Mouse (Mus musculus): ENCODE data around the gene Ajap1. TPM values are rescaled to one million over a fixed set of nuclear protein-coding genes. Genes with fewer than 3 reads are reported as not detected.

The Ajap1 gene
- polyA plus RNA-seq, 1 experiment from 2014 or later = not detected

GRCm38 (mm10) chr4:153481361-153482234 is 1.0 kb downstream of the Ajap1 start:
- DNase-seq (no peak), ATAC-seq (no peak)
- no peak overlapping the region for H3K9ac ChIP-seq (replicated peaks)
- no peaks in the 10 kb centered on the region for H3K9me3 ChIP-seq (ENCODE audit: low read length)
- peaks cover 47% of the 10 kb centered on the region for H3K27me3 ChIP-seq (ENCODE audit: insufficient read depth, low read length)
- TF ChIP-seq CTCF (IDR thresholded peaks at IDR 0.05; ENCODE audit: low read depth) (no peak), EP300 (IDR thresholded peaks at IDR 0.05; ENCODE audit: low read depth) (no peak)
- WGBS (ENCODE audit: insufficient replicate concordance) = 2% methylated on average over 48 of the region's 71 CpGs
- H3K36me3 ChIP-seq (replicated peaks; ENCODE audit: insufficient read depth, low read length) = no peaks in the 10 kb centered on the region
- H3K4me3 ChIP-seq (ENCODE audit: low read depth, low read length) = no peak overlapping the region
- no peaks in the 10 kb centered on the region for H3K4me1 ChIP-seq (ENCODE audit: insufficient read depth)
- H3K27ac ChIP-seq (ENCODE audit: low read depth) = no peak overlapping the region
- no peak overlapping the region for H3K4me2 ChIP-seq (ENCODE audit: low read depth, low read length)

DNA sequence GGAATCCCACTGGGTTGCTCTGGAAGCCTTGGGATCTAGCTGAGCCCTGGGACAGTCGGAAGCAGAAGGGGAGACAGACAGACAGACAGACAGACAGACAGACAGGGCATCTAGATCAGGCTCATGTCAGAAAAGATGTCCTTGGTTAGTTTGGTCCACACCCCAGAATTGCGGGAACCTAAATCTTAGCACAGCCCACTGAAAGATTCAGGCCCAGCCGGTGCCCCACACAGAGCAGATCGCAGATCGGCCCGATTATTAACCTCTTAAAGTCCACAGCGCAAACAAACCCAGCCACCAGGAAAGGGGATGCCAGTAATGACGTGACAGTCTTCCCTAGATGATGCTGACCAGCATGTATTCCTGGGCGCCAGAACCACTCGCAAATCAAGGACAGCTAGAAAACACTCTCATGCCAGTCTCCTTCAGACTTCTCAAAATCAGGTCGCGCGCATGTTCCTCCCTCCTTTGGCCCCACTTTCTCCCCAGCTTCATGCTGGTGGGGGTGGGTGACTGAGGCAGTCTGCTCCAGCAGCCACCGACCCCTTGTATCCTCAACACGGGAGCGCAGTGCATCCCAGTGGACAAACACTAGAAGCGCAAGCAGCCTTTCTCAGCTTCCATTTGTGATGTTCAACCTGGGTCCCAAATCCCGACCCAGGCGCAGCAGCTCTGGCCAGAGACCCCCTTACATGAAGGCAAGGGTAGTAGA is 1.9 kb downstream of the Ajap1 start:
- TF ChIP-seq EP300 (IDR thresholded peaks at IDR 0.05; ENCODE audit: low read depth) (no peak), CTCF (IDR thresholded peaks at IDR 0.05; ENCODE audit: low read depth) (peak; percentile 33; the same call in 1 of the 2 replicates)
- H3K27ac ChIP-seq (ENCODE audit: low read depth) = no peak overlapping the region
- H3K9me3 ChIP-seq (ENCODE audit: low read length) = no peaks in the 10 kb centered on the region
- DNase-seq (no peak), ATAC-seq (no peak)
- WGBS (ENCODE audit: insufficient replicate concordance) = 7% methylated on average over 19 of the region's 19 CpGs
- no peak overlapping the region for H3K4me2 ChIP-seq (ENCODE audit: low read depth, low read length)
- no peak overlapping the region for H3K4me3 ChIP-seq (ENCODE audit: low read depth, low read length)
- H3K36me3 ChIP-seq (replicated peaks; ENCODE audit: insufficient read depth, low read length) = no peaks in the 10 kb centered on the region
- no peaks in the 10 kb centered on the region for H3K4me1 ChIP-seq (ENCODE audit: insufficient read depth)
- H3K9ac ChIP-seq (replicated peaks) = no peak overlapping the region
- H3K27me3 ChIP-seq (ENCODE audit: insufficient read depth, low read length) = peaks cover 47% of the 10 kb centered on the region

DNA sequence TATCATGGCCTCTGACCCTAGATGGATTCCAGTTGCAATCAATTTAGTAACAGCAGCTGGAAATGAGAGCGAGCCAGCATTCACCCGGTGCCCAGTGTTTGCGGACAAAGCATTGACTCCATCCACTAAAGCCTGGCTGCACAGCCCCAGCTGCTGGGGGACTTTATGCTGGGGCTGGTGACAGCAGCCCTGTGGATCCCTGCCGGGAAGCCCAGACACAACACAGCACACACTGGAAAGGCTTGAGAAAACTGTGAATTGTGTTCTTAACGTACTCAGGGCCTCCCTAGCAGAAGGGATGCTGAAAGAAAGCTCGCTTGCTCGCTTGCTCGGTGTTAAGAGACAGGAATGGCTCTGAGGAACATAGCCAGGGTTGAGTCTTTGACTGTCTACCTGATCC is 3.5 kb downstream of the Ajap1 start:
- H3K4me3 ChIP-seq (ENCODE audit: low read depth, low read length) = no peak overlapping the region
- no peaks in the 10 kb centered on the region for H3K4me1 ChIP-seq (ENCODE audit: insufficient read depth)
- no peak for DNase-seq
- no peaks in the 10 kb centered on the region for H3K36me3 ChIP-seq (replicated peaks; ENCODE audit: insufficient read depth, low read length)
- TF ChIP-seq CTCF (IDR thresholded peaks at IDR 0.05; ENCODE audit: low read depth) = no peak
- no peak for TF ChIP-seq EP300 (IDR thresholded peaks at IDR 0.05; ENCODE audit: low read depth)
- ATAC-seq = no peak
- H3K9ac ChIP-seq (replicated peaks) = no peak overlapping the region
- no peak overlapping the region for H3K4me2 ChIP-seq (ENCODE audit: low read depth, low read length)
- WGBS (ENCODE audit: insufficient replicate concordance) = 36% methylated on average over 8 of the region's 8 CpGs
- no peaks in the 10 kb centered on the region for H3K9me3 ChIP-seq (ENCODE audit: low read length)
- peaks cover 41% of the 10 kb centered on the region for H3K27me3 ChIP-seq (ENCODE audit: insufficient read depth, low read length)
- no peak overlapping the region for H3K27ac ChIP-seq (ENCODE audit: low read depth)

- WGBS (ENCODE audit: insufficient replicate concordance) = 58% methylated on average over 4 of the region's 4 CpGs
- Histone ChIP-seq H3K4me3 (ENCODE audit: low read depth, low read length) (no peak overlapping the region), H3K36me3 (replicated peaks; ENCODE audit: insufficient read depth, low read length) (no peaks in the 10 kb centered on the region), H3K9ac (replicated peaks) (no peak overlapping the region), H3K4me2 (ENCODE audit: low read depth, low read length) (no peak overlapping the region), H3K9me3 (ENCODE audit: low read length) (peaks cover 4% of the 10 kb centered on the region; the same call in 1 of the 2 replicates), H3K4me1 (ENCODE audit: insufficient read depth) (no peaks in the 10 kb centered on the region), H3K27ac (ENCODE audit: low read depth) (no peak overlapping the region), H3K27me3 (ENCODE audit: insufficient read depth, low read length) (no peaks in the 10 kb centered on the region; the same call in 1 of the 2 replicates)
- DNase-seq (no peak), ATAC-seq (no peak)
- TF ChIP-seq CTCF (IDR thresholded peaks at IDR 0.05; ENCODE audit: low read depth) (peak; percentile 34), EP300 (IDR thresholded peaks at IDR 0.05; ENCODE audit: low read depth) (no peak)
Observed at GRCm38 (mm10) chr4:153473480-153474252, 8.9 kb downstream of the Ajap1 start.

DNA sequence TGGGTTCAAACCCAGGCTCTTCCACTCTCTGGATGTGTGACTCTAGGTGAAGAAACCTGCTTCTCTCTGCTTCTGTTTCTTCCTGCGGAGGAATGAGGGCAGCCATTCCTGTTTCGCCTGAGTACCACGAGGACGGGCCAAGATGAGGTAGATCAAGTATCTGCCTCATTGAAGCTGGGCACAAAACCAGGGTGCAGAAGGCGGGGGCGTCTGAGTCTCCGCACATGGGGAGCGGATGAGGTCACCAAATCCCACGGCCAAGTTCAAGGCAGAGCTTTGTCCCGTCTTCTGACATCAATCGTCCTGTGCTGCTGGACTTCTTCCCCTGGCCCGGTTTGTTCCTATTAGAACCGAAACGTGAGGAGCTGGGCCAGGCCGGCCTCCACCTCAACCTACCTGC is 12.9 kb downstream of the Ajap1 start:
- Histone ChIP-seq H3K27me3 (ENCODE audit: insufficient read depth, low read length) (no peaks in the 10 kb centered on the region), H3K9me3 (ENCODE audit: low read length) (peaks cover 4% of the 10 kb centered on the region; the same call in 1 of the 2 replicates), H3K9ac (replicated peaks) (no peak overlapping the region), H3K4me1 (ENCODE audit: insufficient read depth) (no peaks in the 10 kb centered on the region), H3K36me3 (replicated peaks; ENCODE audit: insufficient read depth, low read length) (no peaks in the 10 kb centered on the region), H3K4me3 (ENCODE audit: low read depth, low read length) (no peak overlapping the region), H3K27ac (ENCODE audit: low read depth) (no peak overlapping the region), H3K4me2 (ENCODE audit: low read depth, low read length) (no peak overlapping the region)
- no peak for TF ChIP-seq EP300 (IDR thresholded peaks at IDR 0.05; ENCODE audit: low read depth)
- TF ChIP-seq CTCF (IDR thresholded peaks at IDR 0.05; ENCODE audit: low read depth) = no peak
- DNase-seq (no peak), ATAC-seq (no peak)
- WGBS (ENCODE audit: insufficient replicate concordance) = 85% methylated on average over 15 of the region's 15 CpGs

DNA sequence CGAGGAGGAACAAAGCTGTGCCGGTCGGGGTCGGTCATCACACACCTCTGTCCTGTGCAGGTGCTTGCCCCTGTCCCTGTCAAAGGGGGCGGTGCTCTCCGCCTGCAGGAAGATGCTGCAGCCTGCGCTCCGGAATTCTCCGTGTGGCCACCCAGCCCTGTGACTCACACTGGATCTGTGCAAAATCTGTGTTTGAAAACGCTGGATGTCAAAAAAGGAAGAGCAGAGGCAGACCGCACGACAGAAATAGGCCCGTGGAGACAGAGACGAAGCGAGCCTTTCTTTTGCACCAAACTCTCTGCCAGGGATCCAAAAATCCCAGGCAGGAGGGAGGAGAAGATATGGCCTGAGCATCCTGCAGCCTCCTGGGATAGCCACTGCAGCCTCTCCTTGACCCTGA is 22.7 kb downstream of the Ajap1 start:
- H3K9ac ChIP-seq (replicated peaks) = no peak overlapping the region
- no peaks in the 10 kb centered on the region for H3K27me3 ChIP-seq (ENCODE audit: insufficient read depth, low read length)
- no peak for TF ChIP-seq CTCF (IDR thresholded peaks at IDR 0.05; ENCODE audit: low read depth)
- no peak overlapping the region for H3K27ac ChIP-seq (ENCODE audit: low read depth)
- DNase-seq (no peak), ATAC-seq (no peak)
- H3K4me1 ChIP-seq (ENCODE audit: insufficient read depth) = no peaks in the 10 kb centered on the region
- no peaks in the 10 kb centered on the region for H3K9me3 ChIP-seq (ENCODE audit: low read length)
- no peaks in the 10 kb centered on the region for H3K36me3 ChIP-seq (replicated peaks; ENCODE audit: insufficient read depth, low read length)
- 75% methylated on average over 15 of the region's 15 CpGs for WGBS (ENCODE audit: insufficient replicate concordance)
- H3K4me3 ChIP-seq (ENCODE audit: low read depth, low read length) = no peak overlapping the region
- no peak overlapping the region for H3K4me2 ChIP-seq (ENCODE audit: low read depth, low read length)
